Mouse (Mus musculus): Measurements from ENCODE around the gene Gm43552. TPM values are rescaled to one million over a fixed set of nuclear protein-coding genes. Genes with fewer than 3 reads are reported as not detected.

Gene Gm43552
- total RNA-seq, 2 experiments from 2014 or later: not detected

DNA sequence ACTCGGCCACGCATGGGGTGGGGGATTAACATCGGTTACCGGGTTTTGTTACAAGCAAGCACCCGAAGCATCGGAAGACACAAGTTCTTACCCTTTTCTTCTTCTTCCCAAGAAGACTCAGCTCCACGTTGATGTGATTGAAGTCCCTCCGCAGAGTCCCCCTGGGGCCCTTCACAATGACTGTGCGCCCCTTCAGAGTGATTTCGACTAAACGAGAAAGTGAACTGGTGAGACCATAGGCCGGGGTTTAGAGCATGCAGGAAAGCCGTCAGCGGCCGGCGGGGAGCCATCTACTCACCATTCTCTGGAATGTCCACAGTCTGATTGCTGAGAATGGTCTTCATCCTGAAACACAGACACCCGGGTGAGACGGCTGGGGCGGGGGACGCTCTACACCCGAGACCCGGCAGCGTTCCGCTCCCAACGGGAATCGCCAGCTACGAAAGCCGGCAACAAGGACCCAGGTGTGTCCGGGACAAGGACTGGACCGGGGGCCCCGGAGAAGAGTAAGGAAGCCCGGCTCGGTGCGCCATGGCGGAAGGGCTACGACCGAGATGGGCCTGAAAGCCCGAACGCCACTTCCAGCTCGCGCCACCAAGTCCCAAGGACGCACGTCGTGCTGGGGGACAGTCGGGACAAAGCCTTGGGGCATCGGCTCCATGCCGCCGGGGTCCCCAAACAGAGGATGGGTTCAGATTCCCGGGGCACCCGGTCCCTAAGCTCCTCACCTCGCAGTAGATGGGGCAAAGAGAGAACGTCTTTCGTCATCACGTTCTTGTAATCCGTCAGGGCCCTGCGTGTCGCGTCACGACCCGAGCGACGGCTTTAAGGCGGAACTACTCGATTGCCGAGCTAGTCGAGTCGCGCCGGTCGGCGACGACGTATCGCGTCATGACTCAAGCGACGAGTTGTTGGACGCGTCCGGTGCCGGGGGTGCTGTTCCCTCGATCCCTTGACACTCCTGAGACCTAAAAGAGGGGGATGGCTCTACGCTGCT is 101.7 kb downstream of the Gm43552 start, which contains the start of the genes Rpl9 and Lias:
Gene Rpl9, minus strand, starts transcription at position 797 of the 997 bp plus-strand sequence.
Gene Lias, plus strand, starts transcription at position 850 of the 997 bp plus-strand sequence.
- DNase-seq: peak; percentile 99 to 100
- intact Hi-C loops (cut with DNase I): loop anchor here (2.0 kb wide), 1 partner anchor 54 kb away; no protein-coding TSS in a partner anchor

DNA sequence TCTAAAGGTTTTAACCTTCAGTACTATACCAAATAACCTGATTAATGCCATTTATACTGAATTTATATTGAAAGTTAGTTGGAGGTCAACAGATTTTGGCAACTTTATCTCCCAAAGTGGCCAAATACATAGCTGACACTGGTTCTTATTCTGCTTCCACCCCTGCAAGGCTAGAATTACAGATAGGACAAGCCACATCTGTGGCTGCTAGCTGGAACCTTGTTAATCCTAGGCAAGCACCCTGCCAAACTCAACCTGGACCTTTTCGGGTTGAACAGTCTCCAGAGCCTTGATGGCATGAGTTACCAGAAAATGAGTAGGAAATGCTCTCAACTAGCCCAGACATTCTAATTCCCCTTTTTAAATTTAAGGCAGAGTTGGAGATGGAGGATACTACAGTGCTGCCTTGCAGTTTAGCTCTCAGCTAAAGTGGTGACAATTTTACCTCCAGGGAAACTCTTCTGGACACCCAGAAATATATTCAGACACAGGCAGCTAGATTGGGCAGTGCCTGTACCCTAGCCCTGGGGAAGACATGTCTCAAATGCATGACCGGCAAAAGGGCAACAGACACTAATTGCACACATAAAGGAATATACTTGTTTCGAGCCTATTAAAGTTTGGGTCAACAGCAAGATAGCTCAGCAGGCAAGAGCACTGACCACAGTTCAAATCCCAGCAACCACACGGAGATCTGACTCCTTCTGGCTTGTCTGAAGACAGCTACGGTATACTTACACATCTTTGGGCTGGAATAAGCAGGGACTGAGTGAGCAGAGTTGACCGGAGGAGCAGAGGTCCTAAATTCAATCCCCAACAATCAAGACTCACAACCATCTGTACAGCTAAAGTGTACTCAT is 105.4 kb downstream of the Gm43552 start:
- no peak for DNase-seq
- intact Hi-C loops (cut with DNase I): loop anchor here (10.0 kb wide), 1 partner anchor 382 kb away; no protein-coding TSS in a partner anchor

DNA sequence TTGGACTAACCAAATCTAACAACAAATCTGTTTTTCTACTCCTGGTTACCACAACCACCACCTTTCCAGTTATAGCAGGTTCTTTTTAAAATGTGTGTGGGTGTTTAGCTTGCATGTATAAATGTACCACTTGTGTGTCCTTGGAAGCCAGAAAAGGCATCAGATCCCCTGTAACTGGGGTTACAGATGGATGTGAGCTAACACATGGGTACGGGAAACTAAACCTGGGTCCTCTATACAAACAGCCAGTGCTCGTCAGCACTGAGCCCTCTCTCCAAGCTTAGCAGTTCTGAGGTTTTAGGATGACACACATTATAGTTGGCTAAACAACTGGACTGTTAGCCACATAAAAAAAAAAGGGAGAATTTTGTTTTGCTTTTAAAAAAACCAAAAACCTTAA is 106.9 kb downstream of the Gm43552 start:
- no peak for DNase-seq
- intact Hi-C loops (cut with DNase I): loop anchor here (10.0 kb wide), 1 partner anchor 381 kb away; no protein-coding TSS in a partner anchor

Other genes starting within 250 kb of the Gm43552 start
- 10 to 100 TPM; 27.3 to 30.5 TPM for gene Rfc1, start 157.2 kb downstream of the Gm43552 start, total RNA-seq (2021)
- 1 to 10 TPM in 1 of 2 experiments, under 1 TPM in 1; 0.79 to 1.7 TPM for gene Klb, start 144.5 kb downstream of the Gm43552 start, total RNA-seq (2021)
- gene Rpl9, start 101.4 kb downstream of the Gm43552 start, total RNA-seq (2021): 100 to 1,000 TPM; 756 to 758 TPM
- 10 to 100 TPM; 56.7 to 57.9 TPM for gene Lias, start 101.3 kb downstream of the Gm43552 start, total RNA-seq (2021)
- 10 to 100 TPM; 31.5 to 32.1 TPM for gene Ugdh, start 56.9 kb downstream of the Gm43552 start, total RNA-seq (2021)
- 100 to 1,000 TPM; 102 to 107 TPM for gene Smim14, start 44.4 kb upstream of the Gm43552 start, total RNA-seq (2021)
- 10 to 100 TPM; 80.3 to 81.8 TPM for gene Ube2k, start 44.4 kb upstream of the Gm43552 start, total RNA-seq (2021)
- 10 to 100 TPM; 66.2 to 75.7 TPM for gene Pds5a, start 205.4 kb upstream of the Gm43552 start, total RNA-seq (2021)

Measured in heart, postnatal 10 days (tissue).